Mouse (Mus musculus) activated CD4-positive, CD25-positive, alpha-beta regulatory T cell (primary cell): ENCODE measurements around the gene Zfp667. TPM values are rescaled to one million over a fixed set of nuclear protein-coding genes. Genes with fewer than 3 reads are reported as not detected.

Experiments
- polyA plus RNA-seq, 2 experiments: library from polyadenylated mRNA; unstranded; fragments of 100-300 nt; shearing (Covaris generic); gene quantifications; one replicate each; pipeline ENCODE4 v1.2.1; 2017

Gene Zfp667
- 1 to 10 TPM; 3.3 to 9.3 TPM for polyA plus RNA-seq

GRCm38 (mm10) chr7:6285842-6286705 is at the start of gene Zfp667:
Zfp667 (plus strand) TSS chr7:6286579.

DNA sequence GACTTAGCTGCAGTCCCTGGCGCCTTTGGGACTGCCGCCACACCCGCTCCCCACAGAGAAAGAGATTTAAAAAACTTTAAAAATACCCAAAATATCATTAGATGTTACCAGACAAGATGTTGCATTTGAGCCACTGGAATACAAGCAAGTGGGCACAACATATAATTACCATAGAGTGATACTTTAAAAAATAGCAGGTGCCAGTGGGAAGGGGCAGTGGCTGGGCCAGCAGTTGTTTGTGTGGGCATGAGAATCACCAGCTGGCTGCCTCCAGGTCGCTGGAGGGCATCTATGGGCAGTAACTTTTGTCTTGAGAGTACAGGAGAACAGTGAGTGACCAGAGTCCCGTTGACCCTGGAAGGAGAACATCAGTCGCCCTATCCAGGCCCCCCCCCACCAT is 34.0 kb upstream of the Zfp667 start, which contains the start of gene Epp13:
Epp13 (plus strand) TSS at position 301 of the 400 bp plus-strand sequence.

DNA sequence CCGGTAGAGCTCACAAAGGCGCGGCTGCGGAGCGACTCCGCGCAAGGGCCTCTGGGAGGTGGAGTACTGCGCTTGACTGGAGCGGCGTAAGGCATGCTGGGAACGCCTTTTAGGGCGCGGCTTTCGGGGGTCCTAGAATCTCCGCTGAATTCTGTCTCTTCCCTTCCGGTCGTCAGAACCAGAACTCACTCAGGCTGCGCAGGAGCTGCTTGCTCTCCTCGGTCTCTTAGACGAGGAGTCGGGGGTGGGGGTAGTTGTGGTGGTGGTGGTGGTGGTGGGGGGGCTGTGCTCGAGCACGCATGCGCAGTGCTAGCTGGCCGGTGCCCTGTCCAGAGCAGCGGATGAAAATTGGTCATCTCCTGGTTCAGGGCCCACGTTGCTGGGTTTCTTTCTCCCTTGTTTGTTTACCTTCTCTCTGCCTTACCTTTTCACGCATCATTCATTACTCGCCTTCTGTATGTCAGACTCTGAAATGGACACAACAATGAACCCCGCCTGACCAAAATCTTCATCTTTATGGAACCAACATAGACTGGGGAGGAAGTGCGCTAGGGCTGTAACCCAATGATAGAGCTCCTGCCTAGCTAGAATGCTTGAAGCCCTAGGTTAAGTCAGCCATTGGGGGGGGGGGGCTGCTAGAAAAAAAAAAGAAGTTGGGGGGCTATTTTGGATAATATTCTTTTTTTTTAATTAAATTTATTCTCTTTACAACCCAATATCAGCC is 45.0 kb downstream of the Zfp667 start, which contains the start of gene Zfp583:
Zfp583 (minus strand) TSS at position 53 of the 724 bp plus-strand sequence.

GRCm38 (mm10) chr7:6343501-6344071 is 57.2 kb downstream of the Zfp667 start, which contains the start of gene Gm3854:
Gm3854 (plus strand) TSS chr7:6343759.

Other genes with a start within 250 kb of the Zfp667 start
- gene Nlrp4c, start 241.4 kb upstream of the Zfp667 start, polyA plus RNA-seq = under 1 TPM in 1 of 2 experiments, not detected in 1; 0.31 TPM
- 10 to 100 TPM; 35.1 to 51.1 TPM for gene Zfp787, start 130.6 kb upstream of the Zfp667 start, polyA plus RNA-seq
- gene Zfp444, start 114.4 kb upstream of the Zfp667 start, polyA plus RNA-seq = 10 to 100 TPM; 35.1 to 39.8 TPM
- not detected for gene Galp, start 89.5 kb upstream of the Zfp667 start, polyA plus RNA-seq
- gene Zscan5b, start 64.3 kb upstream of the Zfp667 start, polyA plus RNA-seq = not detected
- gene Epp13, start 33.9 kb upstream of the Zfp667 start, polyA plus RNA-seq = not detected
- gene Zfp583, start 44.7 kb downstream of the Zfp667 start, polyA plus RNA-seq = 1 to 10 TPM in 1 of 2 experiments, not detected in 1; 1.1 TPM
- gene Gm3854, start 57.2 kb downstream of the Zfp667 start, polyA plus RNA-seq = under 1 TPM; 0.18 to 0.80 TPM
- gene Zfp78, start 76.7 kb downstream of the Zfp667 start, polyA plus RNA-seq = 1 to 10 TPM; 1.3 to 3.0 TPM
- 1 to 10 TPM; 7.2 to 9.4 TPM for gene Zfp28, start 96.7 kb downstream of the Zfp667 start, polyA plus RNA-seq
- gene Smim17, start 112.1 kb downstream of the Zfp667 start, polyA plus RNA-seq = not detected
- gene Gm20715, start 123.7 kb downstream of the Zfp667 start, polyA plus RNA-seq = not detected
- gene Olfr1344, start 152.1 kb downstream of the Zfp667 start, polyA plus RNA-seq = under 1 TPM in 1 of 2 experiments, not detected in 1; 0.11 TPM
- gene Olfr1336, start 169.6 kb downstream of the Zfp667 start, polyA plus RNA-seq = under 1 TPM in 1 of 2 experiments, not detected in 1; 0.21 TPM
- under 1 TPM in 1 of 2 experiments, not detected in 1; 0.09 TPM for gene Olfr1346, start 180.5 kb downstream of the Zfp667 start, polyA plus RNA-seq
- gene Olfr5, start 200.4 kb downstream of the Zfp667 start, polyA plus RNA-seq = not detected
- not detected for gene Olfr1347, start 213.2 kb downstream of the Zfp667 start, polyA plus RNA-seq
- gene Olfr1348, start 222.2 kb downstream of the Zfp667 start, polyA plus RNA-seq = not detected
- gene Olfr1349, start 236.4 kb downstream of the Zfp667 start, polyA plus RNA-seq = not detected